Mouse (Mus musculus): ENCODE results near the gene Tas2r143. TPM values are rescaled to one million over a fixed set of nuclear protein-coding genes. Genes with fewer than 3 reads are reported as not detected.

Gene Tas2r143
- polyA plus RNA-seq, 1 experiment from 2014 or later: not detected

DNA sequence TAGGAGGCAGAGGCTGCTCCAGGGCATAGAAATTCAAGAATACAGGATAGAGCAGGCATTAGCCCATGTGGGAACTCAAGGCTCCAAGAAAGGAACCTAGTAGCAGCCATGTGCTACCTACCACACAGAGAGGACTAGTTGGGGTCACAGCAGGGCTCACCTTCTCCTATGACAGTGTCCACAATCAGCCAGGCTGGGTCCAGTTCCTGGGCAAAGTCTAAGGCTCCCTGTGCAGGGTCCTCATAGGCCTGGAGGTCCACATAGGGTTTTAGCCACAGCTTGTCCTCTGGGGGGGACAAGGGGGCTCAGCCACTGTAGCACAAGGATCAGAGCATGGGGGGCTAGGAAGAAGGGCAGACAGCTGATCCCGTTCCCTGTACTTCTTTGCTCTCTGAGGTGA is 37.5 kb upstream of the Tas2r143 start:
- H3K27ac ChIP-seq (ENCODE audit: low read depth, low read length): peak overlapping the region; percentile 41; the same call in 1 of the 2 replicates
- no peak for ATAC-seq (replicated peaks; ENCODE audit: insufficient number of reproducible peaks, low FRiP score, low TSS enrichment)
- no peak overlapping the region for H3K4me3 ChIP-seq (ENCODE audit: low read depth, low read length)
- peaks cover 38% of the 10 kb centered on the region for H3K4me1 ChIP-seq (ENCODE audit: control insufficient read depth, insufficient read depth, low read length)
- 62% methylated on average over 1 of the region's 1 CpGs for WGBS (ENCODE audit: insufficient replicate concordance)
- H3K36me3 ChIP-seq (ENCODE audit: control insufficient read depth, insufficient read depth, low read length): peaks cover 20% of the 10 kb centered on the region
- H3K27me3 ChIP-seq (ENCODE audit: control insufficient read depth, insufficient read depth, low read length): no peaks in the 10 kb centered on the region
- H3K9me3 ChIP-seq (replicated peaks; ENCODE audit: control insufficient read depth, low read length): no peaks in the 10 kb centered on the region
- H3K9ac ChIP-seq (ENCODE audit: low read depth, low read length): peak overlapping the region; percentile 34; the same call in 1 of the 2 replicates
- H3K4me2 ChIP-seq: no peak overlapping the region

DNA sequence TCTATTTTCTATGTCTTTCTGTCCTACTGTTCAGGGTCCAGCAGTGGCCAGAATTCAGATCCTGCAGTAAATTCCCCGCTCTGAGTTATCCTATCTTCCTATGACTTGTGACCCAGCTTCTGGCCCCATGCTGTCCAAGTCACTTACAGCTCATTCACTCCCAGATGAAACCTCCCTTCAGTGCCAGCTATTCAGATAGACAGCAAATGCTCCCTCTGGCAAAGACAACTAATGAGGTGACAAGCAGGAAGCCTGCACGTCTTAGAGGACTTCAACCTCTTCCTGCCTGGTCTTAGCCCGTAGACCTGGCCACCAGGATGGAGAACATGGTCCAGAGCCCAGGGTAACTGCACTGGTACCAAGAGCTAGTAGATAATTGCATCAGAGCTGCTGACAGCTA is 37.1 kb upstream of the Tas2r143 start:
- H3K4me1 ChIP-seq (ENCODE audit: control insufficient read depth, insufficient read depth, low read length): peaks cover 33% of the 10 kb centered on the region
- no peaks in the 10 kb centered on the region for H3K9me3 ChIP-seq (replicated peaks; ENCODE audit: control insufficient read depth, low read length)
- WGBS (ENCODE audit: insufficient replicate concordance): 35% methylated on average over 3 of the region's 3 CpGs
- no peak overlapping the region for H3K4me2 ChIP-seq
- no peaks in the 10 kb centered on the region for H3K27me3 ChIP-seq (ENCODE audit: control insufficient read depth, insufficient read depth, low read length)
- H3K9ac ChIP-seq (ENCODE audit: low read depth, low read length): no peak overlapping the region
- ATAC-seq (replicated peaks; ENCODE audit: insufficient number of reproducible peaks, low FRiP score, low TSS enrichment): no peak
- H3K36me3 ChIP-seq (ENCODE audit: control insufficient read depth, insufficient read depth, low read length): peaks cover 15% of the 10 kb centered on the region
- H3K27ac ChIP-seq (ENCODE audit: low read depth, low read length): no peak overlapping the region
- no peak overlapping the region for H3K4me3 ChIP-seq (ENCODE audit: low read depth, low read length)

DNA sequence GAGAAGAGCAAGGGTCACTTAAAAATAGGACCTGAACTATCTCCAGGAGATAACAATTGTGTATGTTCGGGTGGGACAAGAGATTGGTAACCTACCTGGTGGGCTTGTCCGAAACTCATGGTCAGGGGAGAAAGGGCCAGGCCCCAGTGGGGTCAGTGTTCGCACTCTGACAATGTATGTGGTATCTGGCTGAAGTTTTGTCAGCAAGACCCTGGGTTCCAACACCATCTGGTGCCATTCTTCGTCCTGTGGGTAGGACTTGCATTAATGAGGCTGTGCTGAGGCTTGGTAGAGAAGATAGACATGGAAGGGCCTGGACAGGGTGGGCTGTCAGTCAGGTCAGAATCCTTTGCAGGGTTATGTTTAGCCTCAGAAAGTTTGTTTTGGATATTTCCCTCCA is 36.0 kb upstream of the Tas2r143 start:
- H3K9me3 ChIP-seq (replicated peaks; ENCODE audit: control insufficient read depth, low read length): no peaks in the 10 kb centered on the region
- 63% methylated on average over 4 of the region's 4 CpGs for WGBS (ENCODE audit: insufficient replicate concordance)
- H3K27ac ChIP-seq (ENCODE audit: low read depth, low read length): no peak overlapping the region
- no peak overlapping the region for H3K4me3 ChIP-seq (ENCODE audit: low read depth, low read length)
- H3K4me1 ChIP-seq (ENCODE audit: control insufficient read depth, insufficient read depth, low read length): peaks cover 30% of the 10 kb centered on the region
- peaks cover 10% of the 10 kb centered on the region; the same call in 1 of the 2 replicates for H3K36me3 ChIP-seq (ENCODE audit: control insufficient read depth, insufficient read depth, low read length)
- no peaks in the 10 kb centered on the region for H3K27me3 ChIP-seq (ENCODE audit: control insufficient read depth, insufficient read depth, low read length)
- ATAC-seq (replicated peaks; ENCODE audit: insufficient number of reproducible peaks, low FRiP score, low TSS enrichment): no peak
- H3K4me2 ChIP-seq: no peak overlapping the region
- H3K9ac ChIP-seq (ENCODE audit: low read depth, low read length): no peak overlapping the region

DNA sequence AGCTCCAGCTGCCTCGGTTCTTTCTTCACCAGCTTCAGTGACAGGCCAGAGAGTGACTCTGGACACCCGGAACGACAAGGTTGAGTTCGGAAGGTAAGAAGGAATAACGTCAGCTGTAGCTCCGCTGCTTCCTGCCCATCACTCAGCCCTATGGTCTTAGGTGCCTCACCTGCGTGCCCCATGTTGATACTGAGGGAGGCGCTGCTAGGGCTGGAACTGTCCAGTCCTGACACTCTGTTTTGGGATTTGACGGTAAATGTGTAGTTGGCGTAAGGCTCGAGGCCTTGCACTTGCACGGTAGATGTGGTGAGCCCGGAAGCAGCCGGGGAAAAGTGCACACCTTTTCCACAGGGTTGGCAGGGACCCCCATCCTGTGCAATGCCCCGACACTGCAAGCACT is 35.4 kb upstream of the Tas2r143 start:
- Histone ChIP-seq H3K9ac (ENCODE audit: low read depth, low read length) (no peak overlapping the region), H3K9me3 (replicated peaks; ENCODE audit: control insufficient read depth, low read length) (no peaks in the 10 kb centered on the region), H3K4me3 (ENCODE audit: low read depth, low read length) (no peak overlapping the region), H3K27me3 (ENCODE audit: control insufficient read depth, insufficient read depth, low read length) (no peaks in the 10 kb centered on the region), H3K4me1 (ENCODE audit: control insufficient read depth, insufficient read depth, low read length) (peaks cover 28% of the 10 kb centered on the region), H3K27ac (ENCODE audit: low read depth, low read length) (no peak overlapping the region), H3K4me2 (no peak overlapping the region), H3K36me3 (ENCODE audit: control insufficient read depth, insufficient read depth, low read length) (peaks cover 10% of the 10 kb centered on the region; the same call in 1 of the 2 replicates)
- WGBS (ENCODE audit: insufficient replicate concordance): 84% methylated on average over 15 of the region's 15 CpGs
- ATAC-seq (replicated peaks; ENCODE audit: insufficient number of reproducible peaks, low FRiP score, low TSS enrichment): no peak

DNA sequence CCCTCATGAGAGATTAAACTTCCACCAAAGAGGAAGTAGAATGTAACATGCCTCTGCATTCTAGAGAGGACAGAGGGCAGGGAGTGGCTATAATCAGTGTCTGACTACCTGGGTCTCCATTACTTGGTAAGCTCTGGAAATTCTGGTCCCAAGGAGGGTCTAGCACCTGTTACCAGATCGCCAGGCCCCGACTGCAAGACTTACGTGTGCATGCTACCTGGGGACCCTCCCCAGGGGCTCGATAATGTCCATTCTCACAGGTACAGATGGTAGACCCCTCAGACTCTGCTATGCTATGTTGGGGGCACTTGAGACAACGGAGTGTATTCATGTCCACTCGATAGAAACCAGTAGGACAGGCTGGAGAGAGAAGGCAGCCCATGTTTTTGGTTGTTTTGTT is 34.8 kb upstream of the Tas2r143 start:
- Histone ChIP-seq H3K9ac (ENCODE audit: low read depth, low read length) (no peak overlapping the region), H3K4me2 (no peak overlapping the region), H3K36me3 (ENCODE audit: control insufficient read depth, insufficient read depth, low read length) (peaks cover 8% of the 10 kb centered on the region; the same call in 1 of the 2 replicates), H3K27ac (ENCODE audit: low read depth, low read length) (no peak overlapping the region), H3K4me3 (ENCODE audit: low read depth, low read length) (no peak overlapping the region), H3K27me3 (ENCODE audit: control insufficient read depth, insufficient read depth, low read length) (no peaks in the 10 kb centered on the region), H3K4me1 (ENCODE audit: control insufficient read depth, insufficient read depth, low read length) (peaks cover 25% of the 10 kb centered on the region), H3K9me3 (replicated peaks; ENCODE audit: control insufficient read depth, low read length) (no peaks in the 10 kb centered on the region)
- WGBS (ENCODE audit: insufficient replicate concordance): 89% methylated on average over 6 of the region's 6 CpGs
- ATAC-seq (replicated peaks; ENCODE audit: insufficient number of reproducible peaks, low FRiP score, low TSS enrichment): no peak

DNA sequence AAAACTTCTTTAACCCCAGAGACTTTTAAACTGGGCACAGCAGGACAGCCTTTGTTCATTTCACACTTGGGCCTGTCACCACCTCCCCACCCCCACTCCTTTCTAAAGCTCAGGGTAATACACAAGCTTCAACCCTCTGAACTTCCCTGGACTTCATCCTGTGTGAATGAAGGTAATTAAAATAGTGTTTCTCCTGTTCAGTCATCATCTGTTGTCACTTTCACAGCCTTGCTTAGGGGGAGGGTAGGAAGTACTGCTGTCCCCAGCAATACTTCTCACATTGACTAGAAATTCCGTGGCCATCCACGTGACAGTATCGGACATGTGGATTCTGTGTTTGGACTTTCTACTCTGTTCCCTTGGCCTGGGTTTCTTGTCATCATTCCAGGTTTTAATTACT is 30.2 kb upstream of the Tas2r143 start:
- Histone ChIP-seq H3K36me3 (ENCODE audit: control insufficient read depth, insufficient read depth, low read length) (no peaks in the 10 kb centered on the region), H3K9ac (ENCODE audit: low read depth, low read length) (no peak overlapping the region), H3K4me2 (no peak overlapping the region), H3K27ac (ENCODE audit: low read depth, low read length) (no peak overlapping the region), H3K4me3 (ENCODE audit: low read depth, low read length) (no peak overlapping the region), H3K27me3 (ENCODE audit: control insufficient read depth, insufficient read depth, low read length) (0 out of 2 replicates have a peak, but pooled peaks cover 2% of the 10 kb centered on the region), H3K4me1 (ENCODE audit: control insufficient read depth, insufficient read depth, low read length) (peaks cover 21% of the 10 kb centered on the region), H3K9me3 (replicated peaks; ENCODE audit: control insufficient read depth, low read length) (no peaks in the 10 kb centered on the region)
- WGBS (ENCODE audit: insufficient replicate concordance): 11% methylated on average over 3 of the region's 3 CpGs
- ATAC-seq (replicated peaks; ENCODE audit: insufficient number of reproducible peaks, low FRiP score, low TSS enrichment): 0 out of 2 replicates have a peak, but pooled peaks have one; percentile 24

DNA sequence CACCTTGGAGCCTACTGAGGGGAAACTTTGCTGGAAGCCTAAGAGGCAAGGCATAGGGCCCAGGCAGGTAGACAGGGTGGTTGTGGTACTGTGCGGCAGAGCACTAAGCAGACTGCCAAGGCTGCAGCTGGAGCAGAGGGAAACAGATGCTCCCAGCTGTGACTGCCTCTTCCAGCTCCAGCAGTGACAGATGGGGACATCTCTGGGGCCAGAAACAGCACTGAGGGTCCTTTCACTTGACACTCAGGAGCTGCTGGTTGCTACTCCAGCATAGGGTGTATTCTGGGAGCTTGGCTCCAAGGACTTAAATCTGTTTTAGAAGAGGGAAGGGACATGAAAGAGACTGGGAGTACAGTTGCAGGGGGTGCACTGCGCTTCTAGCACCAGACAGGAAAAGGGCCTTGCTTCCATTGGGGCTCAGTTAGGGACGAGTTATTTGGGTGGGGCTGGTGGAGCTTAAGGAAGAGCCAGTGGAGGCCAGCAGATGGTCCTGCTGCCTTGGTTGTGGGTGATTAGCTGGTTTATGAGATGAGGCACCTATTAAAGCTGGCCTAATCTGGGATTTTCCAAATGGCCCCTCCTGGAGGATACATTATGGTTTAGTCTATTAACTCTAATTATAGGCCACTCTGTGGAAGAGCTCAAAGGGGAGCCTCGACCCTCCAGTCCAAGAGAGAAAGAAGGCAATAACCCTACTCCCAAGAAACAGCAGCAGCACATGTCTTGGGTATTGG is 29.2 kb upstream of the Tas2r143 start:
- Histone ChIP-seq H3K9me3 (replicated peaks; ENCODE audit: control insufficient read depth, low read length) (no peaks in the 10 kb centered on the region), H3K27me3 (ENCODE audit: control insufficient read depth, insufficient read depth, low read length) (0 out of 2 replicates have a peak, but pooled peaks cover 2% of the 10 kb centered on the region), H3K36me3 (ENCODE audit: control insufficient read depth, insufficient read depth, low read length) (no peaks in the 10 kb centered on the region), H3K4me1 (ENCODE audit: control insufficient read depth, insufficient read depth, low read length) (peaks cover 28% of the 10 kb centered on the region), H3K4me3 (ENCODE audit: low read depth, low read length) (no peak overlapping the region), H3K9ac (ENCODE audit: low read depth, low read length) (no peak overlapping the region), H3K27ac (ENCODE audit: low read depth, low read length) (no peak overlapping the region; the same call in 1 of the 2 replicates), H3K4me2 (no peak overlapping the region)
- WGBS (ENCODE audit: insufficient replicate concordance): 47% methylated on average over 4 of the region's 4 CpGs
- ATAC-seq (replicated peaks; ENCODE audit: insufficient number of reproducible peaks, low FRiP score, low TSS enrichment): no peak

DNA sequence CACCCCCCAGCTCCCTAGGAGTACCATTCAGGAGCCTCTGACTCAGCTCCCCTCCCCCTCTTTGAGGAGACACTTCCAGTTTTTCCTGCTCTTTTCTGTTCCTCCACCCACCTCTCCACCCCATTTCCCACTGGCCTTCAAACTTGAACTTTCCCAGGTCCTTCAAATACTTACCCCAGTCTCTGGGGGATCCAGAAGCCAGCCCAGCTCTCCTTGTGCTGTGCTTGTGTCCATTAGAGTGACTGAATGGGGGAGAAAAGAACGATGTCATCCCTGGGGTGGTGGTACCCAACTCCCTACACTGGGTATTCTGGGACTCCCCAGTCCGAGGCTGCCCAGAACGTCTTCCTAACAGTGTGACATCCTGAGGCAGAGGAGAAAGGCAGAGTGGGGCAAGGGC is 28.0 kb upstream of the Tas2r143 start:
- Histone ChIP-seq H3K27me3 (ENCODE audit: control insufficient read depth, insufficient read depth, low read length) (0 out of 2 replicates have a peak, but pooled peaks cover 2% of the 10 kb centered on the region), H3K9ac (ENCODE audit: low read depth, low read length) (no peak overlapping the region), H3K9me3 (replicated peaks; ENCODE audit: control insufficient read depth, low read length) (no peaks in the 10 kb centered on the region), H3K27ac (ENCODE audit: low read depth, low read length) (no peak overlapping the region), H3K4me3 (ENCODE audit: low read depth, low read length) (peak overlapping the region; percentile 52; the same call in 1 of the 2 replicates), H3K36me3 (ENCODE audit: control insufficient read depth, insufficient read depth, low read length) (no peaks in the 10 kb centered on the region), H3K4me1 (ENCODE audit: control insufficient read depth, insufficient read depth, low read length) (peaks cover 37% of the 10 kb centered on the region), H3K4me2 (peak overlapping the region; percentile 90)
- ATAC-seq (replicated peaks; ENCODE audit: insufficient number of reproducible peaks, low FRiP score, low TSS enrichment): no peak
- WGBS (ENCODE audit: insufficient replicate concordance): 4% methylated on average over 3 of the region's 3 CpGs

DNA sequence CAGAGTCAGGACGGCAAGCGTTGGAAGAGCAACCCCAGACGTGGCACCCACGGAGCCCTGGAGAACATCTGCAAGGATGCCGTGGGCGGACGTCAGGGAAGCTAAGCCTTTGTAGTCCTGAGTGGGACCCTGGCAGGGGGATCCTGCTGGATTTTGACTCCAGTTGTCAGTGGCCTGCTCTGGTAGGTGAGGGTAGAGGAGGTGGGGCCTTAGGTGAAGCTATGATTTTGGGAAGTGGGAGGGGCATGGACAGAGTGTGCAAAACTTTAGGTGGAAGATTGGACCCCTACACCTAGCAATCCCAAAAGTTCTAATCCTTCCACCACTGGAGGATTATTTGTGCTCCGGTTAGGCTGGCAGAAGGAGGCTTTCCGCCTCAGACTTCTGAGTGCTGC is 27.6 kb upstream of the Tas2r143 start:
- Histone ChIP-seq H3K4me1 (ENCODE audit: control insufficient read depth, insufficient read depth, low read length) (peaks cover 37% of the 10 kb centered on the region), H3K27me3 (ENCODE audit: control insufficient read depth, insufficient read depth, low read length) (0 out of 2 replicates have a peak, but pooled peaks cover 2% of the 10 kb centered on the region), H3K4me2 (peak overlapping the region; percentile 90), H3K4me3 (ENCODE audit: low read depth, low read length) (peak overlapping the region; percentile 52), H3K9me3 (replicated peaks; ENCODE audit: control insufficient read depth, low read length) (no peaks in the 10 kb centered on the region), H3K36me3 (ENCODE audit: control insufficient read depth, insufficient read depth, low read length) (no peaks in the 10 kb centered on the region), H3K9ac (ENCODE audit: low read depth, low read length) (peak overlapping the region; percentile 66), H3K27ac (ENCODE audit: low read depth, low read length) (no peak overlapping the region)
- ATAC-seq (replicated peaks; ENCODE audit: insufficient number of reproducible peaks, low FRiP score, low TSS enrichment): no peak
- WGBS (ENCODE audit: insufficient replicate concordance): 15% methylated on average over 9 of the region's 9 CpGs
